Mouse (Mus musculus) heart, adult 2 months (tissue): ENCODE measurements around the gene Grb10. TPM values are rescaled to one million over a fixed set of nuclear protein-coding genes. Genes with fewer than 3 reads are reported as not detected.

Experiments used
- DNase-seq, 2 experiments: peaks; one replicate each; pipeline ENCODE4 v3.0.0; 2021
- H3K27ac ChIP-seq: fragments of 200-600 bp; 2 replicates; pipeline ENCODE4 v1.8.1; 2022
- H3K27me3 ChIP-seq: fragments of 200-500 bp; 2 replicates; pipeline ENCODE4 v1.6.1; 2012; ENCODE audit warnings: mild to moderate bottlenecking, low read length, inconsistent platforms, mixed read lengths; ENCODE audit not compliant: control insufficient read depth, insufficient read depth
- H3K36me3 ChIP-seq: fragments of 200-500 bp; 2 replicates; pipeline ENCODE4 v1.6.1; 2012; ENCODE audit warnings: low read length, inconsistent platforms; ENCODE audit not compliant: control insufficient read depth, insufficient read depth
- H3K4me1 ChIP-seq: fragments of 200-500 bp; 2 replicates; pipeline ENCODE4 v1.6.1; 2011; ENCODE audit warnings: low read length; ENCODE audit not compliant: control insufficient read depth, insufficient read depth
- H3K4me3 ChIP-seq: fragments of 200-600 bp; 2 replicates; pipeline ENCODE4 v1.8.1; 2022
- H3K79me2 ChIP-seq: fragments of 200-500 bp; replicated peaks from 2 replicates; pipeline ENCODE4 v1.6.1; 2012; ENCODE audit warnings: mild to moderate bottlenecking, inconsistent platforms, low read length, moderate library complexity, mixed read lengths; ENCODE audit not compliant: control insufficient read depth, insufficient read depth
- H3K9ac ChIP-seq: fragments of 200-500 bp; 2 replicates; pipeline ENCODE4 v1.6.1; 2012; ENCODE audit warnings: low read depth, mild to moderate bottlenecking, control low read depth, inconsistent platforms, low read length, mixed read lengths
- CTCF ChIP-seq: fragments of 200-600 bp; IDR thresholded peaks from 2 replicates; pipeline ENCODE4 v1.8.1; 2022; ENCODE audit warnings: antibody characterized with exemption, mild to moderate bottlenecking, moderate library complexity
- EP300 ChIP-seq: fragments of 200-500 bp; IDR thresholded peaks from 2 replicates; pipeline ENCODE4 v1.6.1; 2011; ENCODE audit warnings: low read depth, low read length, control low read depth; ENCODE audit not compliant: insufficient read depth
- POLR2A ChIP-seq: fragments of 200-500 bp; IDR thresholded peaks from 2 replicates; pipeline ENCODE4 v1.6.1; 2011; ENCODE audit warnings: mild to moderate bottlenecking, low read depth, low read length, control low read depth; ENCODE audit not compliant: insufficient read depth
- WGBS: fragments of 180-500 bp; shearing (Covaris S2); methylation state at CpG from one replicate; pipeline ENCODE4 v1.1.7; 2018; 5-methylcytosine and 5-hydroxymethylcytosine counted together
- intact Hi-C: fragments of 180-260 bp; cut with DNase I; formaldehyde crosslinking; loops from one replicate; pipeline ENCODE4 v1.15.1; 2025
- polyA plus RNA-seq: library from polyadenylated mRNA; depleted of rRNA; stranded (reverse); fragments of >200 nt; gene quantifications from 2 replicates; pipeline ENCODE4 v1.2.3, GENCODE M21; 2012
- total RNA-seq, 2 experiments: library from RNA; stranded (reverse); gene quantifications; 2 replicates each; pipeline ENCODE4 v1.2.3; 2021

Grb10 gene
- total and polyA plus RNA-seq, 3 experiments, result 36.9 to 66.2 (median 65.1) TPM

GRCm38 (mm10) chr11:11964729-11965128 is 73.8 kb downstream of the Grb10 start:
- no peak for TF ChIP-seq CTCF
- no peak for TF ChIP-seq EP300
- no peak for TF ChIP-seq POLR2A
- Histone ChIP-seq H3K9ac (no peak overlapping the region), H3K27ac (peak overlapping the region; percentile 85), H3K4me3 (no peak overlapping the region), H3K27me3 (no peaks in the 10 kb centered on the region), H3K79me2 (no peaks in the 10 kb centered on the region), H3K4me1 (peaks cover 29% of the 10 kb centered on the region), H3K36me3 (peaks cover 29% of the 10 kb centered on the region)
- DNase-seq, result peak in 1 of 2 experiments; percentile 40
- 59% methylated on average over 2 of the region's 2 CpGs for WGBS
- intact Hi-C loops, result loop anchor here (1.0 to 5.0 kb wide), 2 partner anchors 87 to 120 kb away; no protein-coding TSS in a partner anchor

- TF ChIP-seq POLR2A (no peak), CTCF (no peak), EP300 (no peak)
- H3K79me2 ChIP-seq, result no peaks in the 10 kb centered on the region
- DNase-seq, result no peak
- H3K4me1 ChIP-seq, result peaks cover 25% of the 10 kb centered on the region
- no peaks in the 10 kb centered on the region for H3K27me3 ChIP-seq
- H3K4me3 ChIP-seq, result no peak overlapping the region
- 52% methylated on average over 3 of the region's 3 CpGs for WGBS
- intact Hi-C loops, result no loop called here
- H3K27ac ChIP-seq, result peak overlapping the region; percentile 85
- H3K9ac ChIP-seq, result no peak overlapping the region
- peaks cover 22% of the 10 kb centered on the region for H3K36me3 ChIP-seq
These were observed 74.9 kb downstream of the Grb10 start for GRCm38 (mm10) chr11:11963587-11963986.

GRCm38 (mm10) chr11:11963065-11963464 is 75.4 kb downstream of the Grb10 start:
- Histone ChIP-seq H3K9ac (no peak overlapping the region), H3K79me2 (no peaks in the 10 kb centered on the region), H3K27me3 (no peaks in the 10 kb centered on the region), H3K36me3 (peaks cover 23% of the 10 kb centered on the region), H3K4me1 (peaks cover 26% of the 10 kb centered on the region), H3K4me3 (no peak overlapping the region), H3K27ac (peak overlapping the region; percentile 85)
- no peak for TF ChIP-seq POLR2A
- TF ChIP-seq EP300, result no peak
- no peak for TF ChIP-seq CTCF
- 89% methylated on average over 2 of the region's 2 CpGs for WGBS
- intact Hi-C loops, result no loop called here
- no peak for DNase-seq

- TF ChIP-seq EP300, result no peak
- no peak for TF ChIP-seq POLR2A
- TF ChIP-seq CTCF, result no peak
- Histone ChIP-seq H3K4me3 (no peak overlapping the region), H3K27ac (peak overlapping the region; percentile 85), H3K36me3 (peaks cover 22% of the 10 kb centered on the region), H3K27me3 (no peaks in the 10 kb centered on the region), H3K4me1 (peaks cover 28% of the 10 kb centered on the region), H3K9ac (no peak overlapping the region), H3K79me2 (no peaks in the 10 kb centered on the region)
- WGBS, result 11% methylated on average over 5 of the region's 5 CpGs
- DNase-seq, result peak in 1 of 2 experiments; percentile 66
- intact Hi-C loops, result no loop called here
These were observed 75.9 kb downstream of the Grb10 start for GRCm38 (mm10) chr11:11962629-11962954.

- H3K36me3 ChIP-seq, result peaks cover 24% of the 10 kb centered on the region
- 38% methylated on average over 5 of the region's 5 CpGs for WGBS
- H3K79me2 ChIP-seq, result no peaks in the 10 kb centered on the region
- H3K4me3 ChIP-seq, result no peak overlapping the region
- H3K9ac ChIP-seq, result no peak overlapping the region
- H3K27ac ChIP-seq, result peak overlapping the region; percentile 85
- peak in 1 of 2 experiments; percentile 68 for DNase-seq
- H3K4me1 ChIP-seq, result peaks cover 29% of the 10 kb centered on the region
- TF ChIP-seq EP300 (0 out of 2 replicates have a peak, but pooled peaks have one; percentile 39), POLR2A (no peak), CTCF (no peak)
- no peaks in the 10 kb centered on the region for H3K27me3 ChIP-seq
- intact Hi-C loops, result no loop called here
These were observed 76.4 kb downstream of the Grb10 start for GRCm38 (mm10) chr11:11961917-11962628.

GRCm38 (mm10) chr11:11960858-11961257 is 77.6 kb downstream of the Grb10 start:
- H3K79me2 ChIP-seq, result no peaks in the 10 kb centered on the region
- no peaks in the 10 kb centered on the region for H3K27me3 ChIP-seq
- H3K27ac ChIP-seq, result peak overlapping the region; percentile 85
- intact Hi-C loops, result no loop called here
- no peak for DNase-seq
- no peak overlapping the region for H3K9ac ChIP-seq
- WGBS, result 27% methylated on average over 5 of the region's 5 CpGs
- peaks cover 27% of the 10 kb centered on the region for H3K36me3 ChIP-seq
- peaks cover 24% of the 10 kb centered on the region for H3K4me1 ChIP-seq
- TF ChIP-seq POLR2A (no peak), CTCF (no peak)
- H3K4me3 ChIP-seq, result no peak overlapping the region
